Mouse (Mus musculus) layer of hippocampus, adult 18-20 months (tissue): Measurements from ENCODE around the gene Arfrp1. TPM values are rescaled to one million over a fixed set of nuclear protein-coding genes. Genes with fewer than 3 reads are reported as not detected.

ENCODE experiments used
- total RNA-seq, 2 experiments: library from RNA; stranded (reverse); gene quantifications; 2 replicates each; pipeline ENCODE4 v1.2.3; 2021

Gene Arfrp1
- total RNA-seq, 2 experiments from 2014 or later: 41.1 to 46.0 TPM

Other genes starting within 250 kb of the Arfrp1 start
- gene Kcnq2, start 230.1 kb downstream of the Arfrp1 start, total RNA-seq: 100 to 1,000 TPM; 324 to 327 TPM
- 1,000 to 10,000 TPM; 1,191 to 1,260 TPM for gene Eef1a2, start 208.4 kb downstream of the Arfrp1 start, total RNA-seq
- 10 to 100 TPM; 84.9 to 85.1 TPM for gene Ppdpf, start 178.2 kb downstream of the Arfrp1 start, total RNA-seq
- gene Ptk6, start 162.6 kb downstream of the Arfrp1 start, total RNA-seq: not detected
- gene Srms, start 152.2 kb downstream of the Arfrp1 start, total RNA-seq: under 1 TPM; 0.15 to 0.40 TPM
- under 1 TPM in 1 of 2 experiments, not detected in 1; 0.22 TPM for gene Fndc11, start 145.4 kb downstream of the Arfrp1 start, total RNA-seq
- 1 to 10 TPM; 1.9 to 2.5 TPM for gene Helz2, start 123.4 kb downstream of the Arfrp1 start, total RNA-seq
- 10 to 100 TPM; 17.9 to 18.1 TPM for gene Gmeb2, start 77.4 kb downstream of the Arfrp1 start, total RNA-seq
- gene Stmn3, start 50.9 kb downstream of the Arfrp1 start, total RNA-seq: 100 to 1,000 TPM; 560 to 580 TPM
- gene Rtel1, start 45.7 kb downstream of the Arfrp1 start, total RNA-seq: 10 to 100 TPM; 25.3 to 28.8 TPM
- 10 to 100 TPM; 70.2 to 71.1 TPM for gene Zgpat, start 476 bp downstream of the Arfrp1 start, total RNA-seq
- gene Lime1, start 14.7 kb upstream of the Arfrp1 start, total RNA-seq: 10 to 100 TPM; 37.1 to 43.2 TPM
- 1 to 10 TPM; 8.0 to 8.4 TPM for gene Zbtb46, start 94.0 kb upstream of the Arfrp1 start, total RNA-seq
- gene Abhd16b, start 127.8 kb upstream of the Arfrp1 start, total RNA-seq: not detected
- 10 to 100 TPM; 71.5 to 78.4 TPM for gene Tpd52l2, start 131.7 kb upstream of the Arfrp1 start, total RNA-seq
- gene Dnajc5, start 155.1 kb upstream of the Arfrp1 start, total RNA-seq: 100 to 1,000 TPM; 274 to 282 TPM
- gene Uckl1, start 219.5 kb upstream of the Arfrp1 start, total RNA-seq: 10 to 100 TPM; 54.2 to 63.3 TPM
- gene Prpf6, start 226.5 kb upstream of the Arfrp1 start, total RNA-seq: 10 to 100 TPM; 60.9 to 61.6 TPM
- gene Zfp512b, start 227.4 kb upstream of the Arfrp1 start, total RNA-seq: 10 to 100 TPM; 81.0 to 88.4 TPM
- 10 to 100 TPM; 12.0 to 13.2 TPM for gene Samd10, start 233.8 kb upstream of the Arfrp1 start, total RNA-seq